Mouse (Mus musculus): ENCODE data around the gene Alyref.

Alyref gene

GRCm38 (mm10) chr11:120629911-120630310 lies 31.7 kb upstream of the Alyref start:
- TF ChIP-seq GATA4 (IDR thresholded peaks at IDR 0.05; ENCODE audit: insufficient replicate concordance, low read length), result no peak

GRCm38 (mm10) chr11:120629341-120629730 lies 31.2 kb upstream of the Alyref start:
- no peak for TF ChIP-seq GATA4 (IDR thresholded peaks at IDR 0.05; ENCODE audit: insufficient replicate concordance, low read length)

- no peak for TF ChIP-seq GATA4 (IDR thresholded peaks at IDR 0.05; ENCODE audit: insufficient replicate concordance, low read length)
Measured at GRCm38 (mm10) chr11:120628601-120629340, 30.6 kb upstream of the Alyref start.

GRCm38 (mm10) chr11:120627468-120628300 lies 29.5 kb upstream of the Alyref start:
- TF ChIP-seq GATA4 (IDR thresholded peaks at IDR 0.05; ENCODE audit: insufficient replicate concordance, low read length), result no peak

GRCm38 (mm10) chr11:120626785-120627467 lies 28.8 kb upstream of the Alyref start:
- TF ChIP-seq GATA4 (IDR thresholded peaks at IDR 0.05; ENCODE audit: insufficient replicate concordance, low read length), result no peak

GRCm38 (mm10) chr11:120625152-120625775 lies 27.1 kb upstream of the Alyref start, which contains the start of gene Sirt7:
Sirt7 (minus strand) TSS chr11:120625240.
- TF ChIP-seq GATA4 (IDR thresholded peaks at IDR 0.05; ENCODE audit: insufficient replicate concordance, low read length), result no peak

GRCm38 (mm10) chr11:120624680-120625111 lies 26.5 kb upstream of the Alyref start:
- no peak for TF ChIP-seq GATA4 (IDR thresholded peaks at IDR 0.05; ENCODE audit: insufficient replicate concordance, low read length)

GRCm38 (mm10) chr11:120623961-120624679 lies 26.0 kb upstream of the Alyref start:
- TF ChIP-seq GATA4 (IDR thresholded peaks at IDR 0.05; ENCODE audit: insufficient replicate concordance, low read length), result no peak

GRCm38 (mm10) chr11:120622805-120623204 lies 24.6 kb upstream of the Alyref start:
- TF ChIP-seq GATA4 (IDR thresholded peaks at IDR 0.05; ENCODE audit: insufficient replicate concordance, low read length), result no peak

GRCm38 (mm10) chr11:120620195-120620594 lies 22.0 kb upstream of the Alyref start:
- no peak for TF ChIP-seq GATA4 (IDR thresholded peaks at IDR 0.05; ENCODE audit: insufficient replicate concordance, low read length)

- TF ChIP-seq GATA4 (IDR thresholded peaks at IDR 0.05; ENCODE audit: insufficient replicate concordance, low read length), result no peak
Measured at GRCm38 (mm10) chr11:120618619-120619535, 20.7 kb upstream of the Alyref start.

- no peak for TF ChIP-seq GATA4 (IDR thresholded peaks at IDR 0.05; ENCODE audit: insufficient replicate concordance, low read length)
Measured at GRCm38 (mm10) chr11:120617519-120618112, 19.5 kb upstream of the Alyref start, which contains the start of gene Pcyt2. Pcyt2 (minus strand) TSS chr11:120617936.

Measured in liver, adult (tissue).